Mouse (Mus musculus): ENCODE data around the gene Olfr115.

- no peak for TF ChIP-seq POLR2A (IDR thresholded peaks at IDR 0.05; ENCODE audit: extremely low read depth, insufficient read depth, low read length)
- TF ChIP-seq CTCF (IDR thresholded peaks at IDR 0.05; ENCODE audit: extremely low read depth, insufficient read depth, low read length): no peak
These were observed 36.8 kb upstream of the Olfr115 start, which contains the start of gene Olfr117 for GRCm38 (mm10) chr17:37663682-37664081.

Measured in cortical plate, adult 2 months (tissue).